Mouse (Mus musculus): Measurements from ENCODE around the gene Dner. TPM values are rescaled to one million over a fixed set of nuclear protein-coding genes. Genes with fewer than 3 reads are reported as not detected.

Gene Dner
- total and polyA plus RNA-seq, 3 experiments: not detected

DNA sequence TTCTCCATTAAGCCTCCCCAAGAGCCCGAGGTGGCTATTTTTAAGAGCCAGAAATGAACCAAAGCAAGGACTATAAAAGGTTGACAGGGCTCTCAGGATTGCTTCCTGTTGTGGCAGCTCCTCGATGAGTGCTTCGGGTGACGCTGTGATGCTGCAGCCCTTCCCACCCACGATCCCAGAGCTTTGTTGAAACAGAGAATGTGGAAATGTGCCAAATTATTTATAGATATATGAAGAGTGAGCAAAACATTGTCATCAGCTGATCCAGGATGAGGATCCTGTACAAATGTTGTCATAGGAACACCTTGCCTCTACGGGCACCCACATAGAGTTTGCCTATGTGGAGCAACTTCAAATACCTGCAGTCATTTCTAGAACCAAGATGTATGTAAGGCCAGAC lies 67.8 kb downstream of the Dner start:
- H3K9ac ChIP-seq (ENCODE audit: control insufficient read depth, low read depth, low read length, poor library complexity, severe bottlenecking): no peak overlapping the region
- no peaks in the 10 kb centered on the region for H3K79me2 ChIP-seq (ENCODE audit: control insufficient read depth, insufficient read depth, low read length, poor library complexity)
- no peak overlapping the region for H3K27ac ChIP-seq (ENCODE audit: control insufficient read depth, low read depth, low read length)
- no peaks in the 10 kb centered on the region for H3K9me3 ChIP-seq (replicated peaks; ENCODE audit: insufficient read depth, low read length)
- DNase-seq (ENCODE audit: low read depth, low spot score): no peak
- TF ChIP-seq CTCF (IDR thresholded peaks at IDR 0.05 in 2 of 3, conservative IDR thresholded peaks at IDR 0.05 in 1 of 3; ENCODE audit: control insufficient read depth in 1 of 3, insufficient read depth in 1 of 3, low read depth in 2 of 3, low read length in 3 of 3, poor library complexity in 1 of 3, severe bottlenecking in 1 of 3) (no peak), JUND (IDR thresholded peaks at IDR 0.05; ENCODE audit: low read depth, low read length) (no peak), RCOR1 (IDR thresholded peaks at IDR 0.05; ENCODE audit: low read depth, low read length) (no peak), TAL1 (IDR thresholded peaks at IDR 0.05; ENCODE audit: low read length) (no peak), BHLHE40 (IDR thresholded peaks at IDR 0.05; ENCODE audit: borderline replicate concordance, low read depth, low read length) (no peak), MAZ (IDR thresholded peaks at IDR 0.05; ENCODE audit: low read depth, low read length) (no peak), UBTF (IDR thresholded peaks at IDR 0.05; ENCODE audit: borderline replicate concordance, insufficient read depth, low read depth, low read length) (no peak), MAFK (IDR thresholded peaks at IDR 0.05; ENCODE audit: borderline replicate concordance, low read depth, low read length) (no peak), MEF2A (IDR thresholded peaks at IDR 0.05; ENCODE audit: extremely low read depth, insufficient replicate concordance, low read depth, low read length, poor library complexity, severe bottlenecking) (no peak), USF2 (IDR thresholded peaks at IDR 0.05; ENCODE audit: borderline replicate concordance in 1 of 2, insufficient read depth in 1 of 2, low read depth in 1 of 2, low read length in 2 of 2) (no peak)
- no peaks in the 10 kb centered on the region for H3K27me3 ChIP-seq (ENCODE audit: control insufficient read depth in 1 of 2, insufficient read depth in 2 of 2, low read length in 2 of 2)
- no peaks in the 10 kb centered on the region for H3K36me3 ChIP-seq (ENCODE audit: control insufficient read depth in 1 of 2, insufficient read depth in 2 of 2, low read length in 2 of 2)
- H3K4me1 ChIP-seq (ENCODE audit: control insufficient read depth in 1 of 2, insufficient read depth in 2 of 2, low read length in 2 of 2): no peaks in the 10 kb centered on the region
- no peak overlapping the region for H3K4me3 ChIP-seq (ENCODE audit: control insufficient read depth in 1 of 2, insufficient read depth in 1 of 2, low read depth in 2 of 2, low read length in 2 of 2)

GRCm38 (mm10) chr1:84622978-84623554 lies 73.0 kb downstream of the Dner start:
- Histone ChIP-seq H3K27ac (ENCODE audit: control insufficient read depth, low read depth, low read length) (no peak overlapping the region), H3K4me3 (ENCODE audit: control insufficient read depth in 1 of 2, insufficient read depth in 1 of 2, low read depth in 2 of 2, low read length in 2 of 2) (no peak overlapping the region), H3K36me3 (ENCODE audit: control insufficient read depth in 1 of 2, insufficient read depth in 2 of 2, low read length in 2 of 2) (no peaks in the 10 kb centered on the region), H3K9me3 (replicated peaks; ENCODE audit: insufficient read depth, low read length) (no peaks in the 10 kb centered on the region), H3K4me1 (ENCODE audit: control insufficient read depth in 1 of 2, insufficient read depth in 2 of 2, low read length in 2 of 2) (no peaks in the 10 kb centered on the region), H3K79me2 (ENCODE audit: control insufficient read depth, insufficient read depth, low read length, poor library complexity) (no peaks in the 10 kb centered on the region), H3K9ac (ENCODE audit: control insufficient read depth, low read depth, low read length, poor library complexity, severe bottlenecking) (no peak overlapping the region), H3K27me3 (ENCODE audit: control insufficient read depth in 1 of 2, insufficient read depth in 2 of 2, low read length in 2 of 2) (no peaks in the 10 kb centered on the region)
- DNase-seq (ENCODE audit: low read depth, low spot score): no peak
- no peak for TF ChIP-seq ZNF384 (IDR thresholded peaks at IDR 0.05; ENCODE audit: low read depth, low read length)
- TF ChIP-seq ETS1 (IDR thresholded peaks at IDR 0.05; ENCODE audit: low read depth, low read length): no peak
- no peak for TF ChIP-seq CHD2 (IDR thresholded peaks at IDR 0.05; ENCODE audit: low read length)
- no peak for TF ChIP-seq HCFC1 (IDR thresholded peaks at IDR 0.05; ENCODE audit: low read depth, low read length)
- no peak for TF ChIP-seq MXI1 (IDR thresholded peaks at IDR 0.05; ENCODE audit: low read depth, low read length)
- no peak for TF ChIP-seq SMC3 (IDR thresholded peaks at IDR 0.05; ENCODE audit: low read depth, low read length)
- no peak for TF ChIP-seq GATA1 (IDR thresholded peaks at IDR 0.05; ENCODE audit: low read depth, low read length)
- no peak for TF ChIP-seq POLR2AphosphoS2 (IDR thresholded peaks at IDR 0.05; ENCODE audit: low read length)
- no peak for TF ChIP-seq ZKSCAN1 (IDR thresholded peaks at IDR 0.05; ENCODE audit: low read depth, low read length)
- no peak for TF ChIP-seq E2F4 (IDR thresholded peaks at IDR 0.05; ENCODE audit: borderline replicate concordance, low read depth, low read length)
- TF ChIP-seq SIN3A (IDR thresholded peaks at IDR 0.05; ENCODE audit: low read length): no peak
- TF ChIP-seq EP300 (IDR thresholded peaks at IDR 0.05; ENCODE audit: low read depth in 1 of 2, low read length in 2 of 2): no peak
- no peak for TF ChIP-seq CTCF (IDR thresholded peaks at IDR 0.05 in 2 of 3, conservative IDR thresholded peaks at IDR 0.05 in 1 of 3; ENCODE audit: control insufficient read depth in 1 of 3, insufficient read depth in 1 of 3, low read depth in 2 of 3, low read length in 3 of 3, poor library complexity in 1 of 3, severe bottlenecking in 1 of 3)
- no peak for TF ChIP-seq RCOR1 (IDR thresholded peaks at IDR 0.05; ENCODE audit: low read depth, low read length)
- no peak for TF ChIP-seq NELFE (IDR thresholded peaks at IDR 0.05; ENCODE audit: low read depth, low read length)
- TF ChIP-seq UBTF (IDR thresholded peaks at IDR 0.05; ENCODE audit: borderline replicate concordance, insufficient read depth, low read depth, low read length): no peak
- no peak for TF ChIP-seq MYB (IDR thresholded peaks at IDR 0.05; ENCODE audit: low read depth, low read length)
- no peak for TF ChIP-seq NRF1 (IDR thresholded peaks at IDR 0.05; ENCODE audit: insufficient read depth, low read depth, low read length, poor library complexity, severe bottlenecking)

Measured in MEL (cell line).